Mouse (Mus musculus) forebrain, embryonic 16.5 days (tissue): ENCODE results near the gene Frrs1. TPM values are rescaled to one million over a fixed set of nuclear protein-coding genes. Genes with fewer than 3 reads are reported as not detected.
"Not testable (repeated sequence)": the region's sequence is repeated elsewhere in the genome, so short reads cannot be mapped to it uniquely, and the experiment has no call there.

ENCODE experiments used
- ATAC-seq: fragments of 200-750 bp; cut with Nextera tagmentation; 2 replicates; pipeline ENCODE4 v1.8.0; 2017; ENCODE audit warnings: mild to moderate bottlenecking, moderate library complexity
- H3K27ac ChIP-seq: fragments of 300-500 bp; sonication (generic); 2 replicates; pipeline ENCODE4 v1.5.1; 2014; ENCODE audit warnings: low read length, control low read depth
- H3K27me3 ChIP-seq: fragments of 300-500 bp; sonication (generic); replicated peaks from 2 replicates; pipeline ENCODE4 v1.6.1; 2014; ENCODE audit warnings: low read length; ENCODE audit not compliant: control insufficient read depth, insufficient read depth
- H3K36me3 ChIP-seq: fragments of 300-500 bp; sonication (generic); 2 replicates; pipeline ENCODE4 v1.6.1; 2014; ENCODE audit not compliant: control insufficient read depth, insufficient read depth
- H3K4me1 ChIP-seq: fragments of 300-500 bp; sonication (generic); replicated peaks from 2 replicates; pipeline ENCODE4 v1.6.1; 2014; ENCODE audit warnings: low read length; ENCODE audit not compliant: control insufficient read depth, insufficient read depth
- H3K4me2 ChIP-seq: fragments of 300-500 bp; sonication (generic); 2 replicates; pipeline ENCODE4 v1.6.1; 2014; ENCODE audit warnings: mild to moderate bottlenecking, low read length, control low read depth
- H3K4me3 ChIP-seq: fragments of 300-500 bp; sonication (generic); replicated peaks from 2 replicates; pipeline ENCODE4 v1.5.1; 2014; ENCODE audit warnings: mild to moderate bottlenecking, low read length, control low read depth
- H3K9ac ChIP-seq: fragments of 300-500 bp; sonication (generic); replicated peaks from 2 replicates; pipeline ENCODE4 v1.6.1; 2014; ENCODE audit warnings: low read depth, low read length, control low read depth
- H3K9me3 ChIP-seq: fragments of 300-500 bp; sonication (generic); 2 replicates; pipeline ENCODE4 v1.6.1; 2016; ENCODE audit warnings: low read length; ENCODE audit not compliant: control insufficient read depth
- WGBS: fragments of 180-500 bp; shearing (Covaris S2); extraction: QIAGEN DNeasy Blood & Tissue Kit; methylation state at CpG from one replicate; pipeline ENCODE4 v1.1.7; 2014; 5-methylcytosine and 5-hydroxymethylcytosine counted together
- polyA plus RNA-seq: library from polyadenylated mRNA; unstranded; fragments of >200 nt; fragmentation: Nextera tagmentation; extraction: Ambion mirVana; gene quantifications from 2 replicates; pipeline ENCODE4 v1.2.1, GENCODE M21; 2015

Gene Frrs1
- polyA plus RNA-seq: 3.4 and 4.0 TPM in 2 replicates

- Histone ChIP-seq H3K4me2 (no peak within 1 kb of the TSS), H3K9me3 (no peaks in the 10 kb centered on the region), H3K27me3 (no peaks in the 10 kb centered on the region), H3K27ac (no peak within 1 kb of the TSS), H3K36me3 (no peaks in the 10 kb centered on the region), H3K4me1 (peaks cover 4% of the 10 kb centered on the region), H3K4me3 (no peak within 1 kb of the TSS), H3K9ac (no peak within 1 kb of the TSS)
- 92% methylated on average over 9 of the region's 9 CpGs for WGBS
- no peak for ATAC-seq
Measured at GRCm38 (mm10) chr3:116858941-116859685, at the start of gene Frrs1. Gene Frrs1, plus strand, starts transcription at chr3:116859464.

GRCm38 (mm10) chr3:116810351-116810750 lies 48.9 kb upstream of the Frrs1 start:
- H3K4me2 ChIP-seq, ATAC-seq, H3K4me3 ChIP-seq, H3K9ac ChIP-seq, H3K36me3 ChIP-seq, H3K27ac ChIP-seq, H3K27me3 ChIP-seq, H3K9me3 ChIP-seq, H3K4me1 ChIP-seq: not testable (repeated sequence)
- WGBS: 87% methylated on average over 6 of the region's 6 CpGs

GRCm38 (mm10) chr3:116812946-116813345 lies 46.3 kb upstream of the Frrs1 start:
- no peak for ATAC-seq
- Histone ChIP-seq H3K36me3 (no peaks in the 10 kb centered on the region), H3K9ac (no peak overlapping the region), H3K9me3 (no peaks in the 10 kb centered on the region), H3K27ac (no peak overlapping the region), H3K4me3 (no peak overlapping the region), H3K4me1 (peaks cover 4% of the 10 kb centered on the region), H3K27me3 (no peaks in the 10 kb centered on the region), H3K4me2 (no peak overlapping the region)
- 96% methylated on average over 2 of the region's 2 CpGs for WGBS

DNA sequence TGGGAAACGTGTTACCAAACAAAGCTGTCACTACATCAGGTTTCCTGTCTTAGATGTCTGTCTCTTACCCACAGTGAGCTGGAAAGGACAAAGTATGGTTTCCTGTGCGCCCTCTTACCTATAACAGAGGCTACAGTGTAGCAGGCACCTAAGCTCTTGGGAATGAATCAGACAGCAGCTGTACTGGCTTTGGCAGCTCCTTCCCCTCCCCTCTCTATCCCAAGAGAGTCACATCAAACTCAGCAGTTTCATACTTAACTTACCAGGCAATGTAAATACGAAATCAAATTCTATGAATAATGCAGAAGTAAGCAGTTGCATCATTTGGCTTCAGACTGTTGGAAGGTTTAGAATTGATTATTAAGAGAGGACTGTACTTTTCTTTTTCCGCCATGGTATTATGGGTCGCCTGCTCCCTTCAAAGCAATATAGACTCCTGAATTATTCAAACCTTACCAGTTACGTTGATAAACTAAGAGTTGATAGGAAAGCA lies 43.9 kb upstream of the Frrs1 start:
- H3K9me3 ChIP-seq: no peaks in the 10 kb centered on the region
- no peak overlapping the region for H3K4me2 ChIP-seq
- H3K27me3 ChIP-seq: no peaks in the 10 kb centered on the region
- H3K4me3 ChIP-seq: no peak overlapping the region
- no peaks in the 10 kb centered on the region for H3K36me3 ChIP-seq
- no peaks in the 10 kb centered on the region for H3K4me1 ChIP-seq
- no peak overlapping the region for H3K9ac ChIP-seq
- 66% methylated on average over 6 of the region's 6 CpGs for WGBS
- no peak for ATAC-seq
- H3K27ac ChIP-seq: no peak overlapping the region

DNA sequence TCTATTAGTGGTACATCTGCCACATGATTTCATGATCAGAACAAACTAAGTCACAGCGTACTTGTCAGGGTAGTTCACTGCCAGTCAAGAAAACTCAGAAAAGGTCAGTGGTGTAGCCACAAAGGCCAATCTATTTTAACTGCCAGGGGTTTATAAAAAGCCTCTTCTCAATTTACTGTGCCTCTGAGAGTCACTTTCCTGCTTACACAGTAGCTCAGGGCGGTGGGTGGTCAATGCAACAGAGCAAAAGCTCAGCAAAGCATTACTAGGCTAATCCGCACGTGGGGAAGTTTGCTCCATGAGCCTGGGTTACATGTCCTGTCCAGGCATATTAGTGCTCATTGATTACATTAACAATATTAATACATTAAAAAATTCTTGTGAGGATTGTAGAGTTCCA lies 43.3 kb upstream of the Frrs1 start:
- Histone ChIP-seq H3K4me3 (no peak overlapping the region), H3K4me2 (no peak overlapping the region), H3K36me3 (no peaks in the 10 kb centered on the region), H3K27me3 (no peaks in the 10 kb centered on the region), H3K27ac (no peak overlapping the region), H3K4me1 (no peaks in the 10 kb centered on the region), H3K9me3 (no peaks in the 10 kb centered on the region), H3K9ac (no peak overlapping the region)
- ATAC-seq: no peak
- WGBS: 70% methylated on average over 4 of the region's 4 CpGs

DNA sequence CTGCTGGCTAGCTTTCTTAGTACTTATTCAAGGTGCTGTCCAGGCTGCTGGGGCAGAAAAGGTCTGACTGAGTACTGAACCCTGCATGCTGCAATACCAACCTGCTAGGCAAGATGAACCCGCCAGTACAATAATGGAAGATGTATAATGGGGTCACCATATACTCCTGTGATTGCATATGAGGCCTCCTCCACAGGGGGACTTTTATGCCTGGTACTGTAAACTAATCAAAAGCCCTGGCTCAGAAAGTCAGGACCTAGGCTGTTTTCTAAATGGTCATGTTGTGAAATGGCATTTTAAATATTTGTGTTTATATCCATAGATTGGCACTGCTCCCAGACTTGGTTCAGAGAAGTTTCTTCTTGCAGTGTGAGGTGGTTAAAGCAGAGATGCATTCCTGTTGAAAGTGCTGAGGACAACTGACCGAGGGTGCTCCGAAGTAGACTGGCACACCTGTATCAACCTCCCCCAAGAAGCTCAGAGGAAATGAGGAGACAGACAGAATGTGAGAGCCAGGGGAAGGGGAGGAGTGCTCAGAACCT lies 42.5 kb upstream of the Frrs1 start:
- no peaks in the 10 kb centered on the region for H3K36me3 ChIP-seq
- no peak overlapping the region for H3K9ac ChIP-seq
- H3K27me3 ChIP-seq: no peaks in the 10 kb centered on the region
- H3K9me3 ChIP-seq: no peaks in the 10 kb centered on the region
- no peak for ATAC-seq
- no peak overlapping the region for H3K4me2 ChIP-seq
- 87% methylated on average over 3 of the region's 3 CpGs for WGBS
- no peaks in the 10 kb centered on the region for H3K4me1 ChIP-seq
- H3K4me3 ChIP-seq: no peak overlapping the region
- no peak overlapping the region for H3K27ac ChIP-seq

DNA sequence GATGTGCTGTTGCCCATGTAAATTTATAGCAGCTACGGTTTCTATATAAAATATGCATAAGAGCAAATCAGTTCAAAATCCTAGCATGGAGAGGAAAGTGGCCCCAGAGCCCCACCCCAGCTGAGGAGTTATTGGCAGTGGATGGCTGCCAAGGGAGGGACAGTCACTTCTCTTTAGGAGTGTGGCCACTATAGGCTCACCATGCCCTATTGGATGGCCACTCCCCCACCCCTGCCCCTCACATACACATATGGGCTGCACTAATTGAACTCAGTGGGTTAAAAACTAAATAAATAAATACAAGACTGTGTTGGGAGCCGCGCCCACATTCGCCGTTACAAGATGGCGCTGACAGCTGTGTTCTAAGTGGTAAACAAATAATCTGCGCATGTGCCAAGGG lies 42.0 kb upstream of the Frrs1 start:
- Histone ChIP-seq H3K27me3 (no peaks in the 10 kb centered on the region), H3K9ac (no peak overlapping the region), H3K4me3 (no peak overlapping the region), H3K36me3 (no peaks in the 10 kb centered on the region), H3K4me1 (no peaks in the 10 kb centered on the region), H3K9me3 (no peaks in the 10 kb centered on the region), H3K4me2 (no peak overlapping the region), H3K27ac (no peak overlapping the region)
- WGBS: 92% methylated on average over 6 of the region's 7 CpGs
- ATAC-seq: no peak

DNA sequence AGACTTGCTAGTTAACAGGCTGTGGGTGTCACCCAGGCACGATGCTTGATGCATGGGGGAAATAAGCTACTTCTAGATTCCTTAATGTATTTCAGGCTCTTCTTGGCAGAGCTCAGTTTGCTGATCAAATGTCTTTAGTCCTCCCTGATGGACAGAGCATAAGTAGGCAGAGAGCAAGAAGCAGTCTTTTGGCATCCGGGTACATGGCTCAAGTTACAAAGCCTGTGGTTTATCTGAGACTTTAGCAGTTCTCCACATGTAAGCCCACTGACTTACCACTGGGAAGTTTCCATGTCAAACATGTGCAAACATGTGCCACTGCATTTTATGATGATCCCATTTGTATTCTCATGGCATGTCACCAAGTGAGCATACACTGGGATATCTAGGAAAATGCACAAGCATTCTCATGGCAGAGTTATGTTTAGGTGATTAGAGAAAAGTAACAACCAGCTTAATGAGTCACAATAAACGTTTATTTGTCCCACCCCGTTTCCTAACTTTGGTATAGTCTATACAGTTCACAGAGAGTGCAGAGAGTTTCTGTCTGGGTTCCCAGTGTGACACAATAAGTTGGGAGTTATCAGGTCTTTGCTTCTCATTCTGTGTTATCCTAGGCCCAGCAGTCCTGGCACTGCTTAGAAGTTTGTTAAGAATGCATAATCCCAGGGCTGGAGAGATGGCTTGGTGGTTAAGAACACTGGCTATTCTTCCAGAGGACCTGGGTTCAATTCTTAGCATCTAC lies 32.6 kb upstream of the Frrs1 start:
- Histone ChIP-seq H3K9me3 (no peaks in the 10 kb centered on the region), H3K4me3 (no peak overlapping the region), H3K27me3 (no peaks in the 10 kb centered on the region), H3K4me1 (no peaks in the 10 kb centered on the region), H3K27ac (no peak overlapping the region), H3K9ac (no peak overlapping the region), H3K4me2 (no peak overlapping the region), H3K36me3 (no peaks in the 10 kb centered on the region)
- ATAC-seq: no peak
- 92% methylated on average over 4 of the region's 4 CpGs for WGBS

DNA sequence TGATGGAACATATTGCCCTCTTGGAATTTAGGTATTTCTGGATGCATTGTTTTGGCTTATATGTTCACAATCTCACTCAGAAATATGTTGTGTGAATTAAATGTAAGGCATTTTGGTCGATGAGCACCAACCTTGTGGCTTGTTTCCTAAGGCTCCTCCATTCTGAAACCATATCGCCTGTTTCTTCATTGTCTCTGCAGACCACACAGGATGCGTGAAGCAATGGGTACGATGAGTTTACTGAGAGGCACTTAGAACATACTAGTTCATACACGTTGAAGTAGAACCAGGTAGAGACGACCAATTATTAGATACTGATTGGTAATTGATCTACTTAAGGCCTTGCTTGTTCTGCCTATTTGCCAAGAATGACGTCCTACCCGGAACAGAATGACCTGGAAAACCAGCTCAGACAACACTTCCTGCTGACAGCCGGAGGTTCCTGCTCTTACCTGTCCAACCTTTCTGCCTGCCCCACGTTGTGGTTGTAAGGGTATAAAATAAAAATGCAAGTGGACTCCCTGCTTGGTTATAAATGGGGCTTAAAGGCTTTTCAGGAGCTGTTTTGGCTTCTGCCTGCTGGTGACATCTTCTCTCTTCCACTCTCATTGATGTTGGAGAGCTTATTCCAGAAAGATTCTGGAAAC lies 29.9 kb upstream of the Frrs1 start:
- no peak for ATAC-seq
- no peak overlapping the region for H3K4me2 ChIP-seq

More for the DNA sequence above, 29.9 kb upstream of the Frrs1 start:
- Histone ChIP-seq H3K36me3 (no peaks in the 10 kb centered on the region), H3K9ac (no peak overlapping the region), H3K4me1 (no peaks in the 10 kb centered on the region), H3K9me3 (no peaks in the 10 kb centered on the region), H3K27ac (no peak overlapping the region), H3K27me3 (no peaks in the 10 kb centered on the region), H3K4me3 (no peak overlapping the region)
- 85% methylated on average over 10 of the region's 10 CpGs for WGBS
